Mouse (Mus musculus) forebrain, embryonic 12.5 days (tissue): ENCODE measurements at regions not wholly inside any gene's neighbourhood (a gene's known extent, or its start where the extent isn't known, plus 50 kb on each side); places are given as distances from the start of the nearest gene placed in this dataset.

Source experiments
- ATAC-seq: fragments of 200-750 bp; cut with Nextera tagmentation; 2 replicates; pipeline ENCODE4 v1.8.0; 2017; ENCODE audit warnings: moderate TSS enrichment; ENCODE audit not compliant: low FRiP score
- H3K27ac ChIP-seq: fragments of 300-500 bp; sonication (generic); 2 replicates; pipeline ENCODE4 v1.5.1; 2016; ENCODE audit warnings: mild to moderate bottlenecking
- H3K27me3 ChIP-seq: fragments of 300-500 bp; sonication (generic); 2 replicates; pipeline ENCODE4 v1.6.1; 2016; ENCODE audit warnings: mild to moderate bottlenecking
- H3K36me3 ChIP-seq: fragments of 300-500 bp; sonication (generic); replicated peaks from 2 replicates; pipeline ENCODE4 v1.6.1; 2016; ENCODE audit warnings: mild to moderate bottlenecking
- H3K4me1 ChIP-seq: fragments of 300-500 bp; sonication (generic); 2 replicates; pipeline ENCODE4 v1.6.1; 2016
- H3K4me2 ChIP-seq: fragments of 300-500 bp; sonication (generic); 2 replicates; pipeline ENCODE4 v1.6.1; 2016; ENCODE audit warnings: mild to moderate bottlenecking, moderate library complexity
- H3K4me3 ChIP-seq: fragments of 300-500 bp; sonication (generic); replicated peaks from 2 replicates; pipeline ENCODE4 v1.5.1; 2016; ENCODE audit warnings: mild to moderate bottlenecking
- H3K9ac ChIP-seq: fragments of 300-500 bp; sonication (generic); 2 replicates; pipeline ENCODE4 v1.6.1; 2016; ENCODE audit warnings: mild to moderate bottlenecking
- H3K9me3 ChIP-seq: fragments of 300-500 bp; sonication (generic); 2 replicates; pipeline ENCODE4 v1.6.1; 2016
- WGBS: fragments of 180-500 bp; shearing (Covaris S2); methylation state at CpG from one replicate; pipeline ENCODE4 v1.1.7; 2016; 5-methylcytosine and 5-hydroxymethylcytosine counted together

DNA sequence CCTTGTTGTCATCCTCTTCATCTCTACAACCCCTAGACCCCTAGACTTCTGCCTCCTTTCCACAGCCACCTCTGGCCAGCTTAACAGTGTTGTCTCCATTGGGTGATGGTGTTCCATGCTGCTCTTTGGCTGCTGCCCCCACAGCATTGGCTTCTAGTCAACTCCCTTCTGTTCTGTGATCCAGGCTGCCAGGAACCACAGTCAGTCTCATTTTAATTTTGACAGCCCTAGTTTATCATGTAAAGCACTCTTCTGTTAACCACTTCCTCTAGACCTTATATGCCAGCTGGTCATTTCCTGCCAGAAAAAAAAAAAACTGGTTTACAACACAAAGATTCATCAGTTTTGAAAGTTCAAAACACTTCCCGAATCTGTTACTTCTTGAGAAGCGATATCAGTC, 514.1 kb downstream of the Cntnap4 start:
- Histone ChIP-seq H3K9me3 (no peaks in the 10 kb centered on the region), H3K9ac (no peak overlapping the region), H3K27me3 (no peaks in the 10 kb centered on the region), H3K4me1 (no peaks in the 10 kb centered on the region), H3K27ac (no peak overlapping the region), H3K36me3 (no peaks in the 10 kb centered on the region), H3K4me3 (no peak overlapping the region), H3K4me2 (no peak overlapping the region)
- no peak for ATAC-seq
- WGBS, result 95% methylated on average over 2 of the region's 2 CpGs

DNA sequence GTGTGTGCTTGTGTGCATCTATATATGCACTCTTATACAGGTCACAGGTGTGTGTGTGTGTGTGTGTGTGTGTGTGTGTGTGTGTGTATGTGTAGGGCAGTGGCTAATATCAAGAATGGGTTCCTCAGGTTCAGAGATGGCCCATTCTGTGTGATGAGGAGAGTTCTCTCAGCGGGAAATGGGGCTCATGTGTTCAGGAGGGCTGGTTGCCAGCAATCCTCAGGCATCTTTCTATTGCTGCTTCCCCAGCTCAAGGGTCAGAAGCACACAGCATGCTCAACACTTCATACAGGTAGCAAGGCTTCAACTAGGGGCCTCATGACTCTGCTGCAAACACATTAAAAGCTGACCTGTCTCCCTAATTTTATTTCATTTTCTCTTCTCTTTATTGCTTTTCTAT, 517.7 kb downstream of the Cntnap4 start:
- Histone ChIP-seq H3K27ac (no peak overlapping the region), H3K4me3 (no peak overlapping the region), H3K9ac (no peak overlapping the region), H3K4me2 (no peak overlapping the region), H3K9me3 (no peaks in the 10 kb centered on the region), H3K27me3 (no peaks in the 10 kb centered on the region), H3K36me3 (no peaks in the 10 kb centered on the region), H3K4me1 (peaks cover 2% of the 10 kb centered on the region; the same call in 1 of the 2 replicates)
- no peak for ATAC-seq
- 84% methylated on average over 1 of the region's 1 CpGs for WGBS

DNA sequence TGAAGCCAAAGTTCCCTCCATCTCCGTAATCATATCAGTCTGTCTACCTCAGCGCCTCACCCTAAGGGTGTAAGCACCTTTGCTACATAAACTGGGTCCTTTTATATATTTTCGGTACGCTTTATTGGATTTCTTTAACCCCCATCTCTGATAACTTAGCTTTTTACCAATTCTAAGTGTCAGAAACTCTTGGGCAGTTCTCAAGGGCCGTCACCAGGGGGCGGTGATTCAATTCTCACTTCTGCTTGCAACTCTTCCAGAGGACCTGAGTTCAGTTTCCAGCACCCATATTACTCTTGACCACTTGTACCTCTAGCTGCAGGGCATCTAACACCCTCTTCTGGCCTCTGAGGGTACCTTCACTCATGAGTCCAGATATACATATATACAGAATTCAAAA, 523.7 kb upstream of the Mon1b start:
- H3K9ac ChIP-seq, result no peak overlapping the region
- H3K4me3 ChIP-seq, result no peak overlapping the region
- 70% methylated on average over 6 of the region's 6 CpGs for WGBS
- H3K27ac ChIP-seq, result no peak overlapping the region
- H3K36me3 ChIP-seq, result no peaks in the 10 kb centered on the region
- no peak overlapping the region for H3K4me2 ChIP-seq
- no peak for ATAC-seq
- no peaks in the 10 kb centered on the region for H3K27me3 ChIP-seq
- no peaks in the 10 kb centered on the region for H3K9me3 ChIP-seq
- H3K4me1 ChIP-seq, result no peaks in the 10 kb centered on the region

- Histone ChIP-seq H3K9ac (no peak overlapping the region), H3K36me3 (no peaks in the 10 kb centered on the region), H3K27ac (no peak overlapping the region), H3K4me2 (no peak overlapping the region), H3K9me3 (no peaks in the 10 kb centered on the region), H3K4me1 (no peaks in the 10 kb centered on the region), H3K27me3 (no peaks in the 10 kb centered on the region), H3K4me3 (no peak overlapping the region)
- 84% methylated on average over 3 of the region's 3 CpGs for WGBS
- no peak for ATAC-seq
Measured at GRCm38 (mm10) chr8:113114165-113114700, 521.2 kb upstream of the Mon1b start.

DNA sequence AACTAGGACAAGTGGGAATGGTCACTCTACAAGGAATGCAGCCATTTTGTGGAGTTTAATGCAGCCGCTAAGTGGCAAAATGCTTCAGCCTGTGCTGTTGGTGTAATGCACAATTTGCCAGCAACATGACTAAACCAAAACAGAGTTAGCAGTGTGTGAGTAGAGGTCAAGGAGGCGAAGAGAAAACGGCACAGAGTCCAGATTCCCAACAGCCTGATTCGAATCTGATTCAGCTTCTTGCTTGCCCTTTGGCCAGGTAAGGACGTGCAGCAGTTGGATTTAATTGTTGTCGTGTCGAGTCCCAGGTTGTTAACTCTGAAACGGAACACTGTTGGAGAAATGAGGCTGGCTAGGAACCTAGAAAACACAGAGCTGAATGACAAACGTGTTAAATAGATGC, 518.1 kb upstream of the Mon1b start:
- ATAC-seq, result no peak
- no peaks in the 10 kb centered on the region for H3K36me3 ChIP-seq
- WGBS, result 89% methylated on average over 9 of the region's 9 CpGs
- no peak overlapping the region for H3K4me3 ChIP-seq
- H3K9ac ChIP-seq, result no peak overlapping the region
- H3K9me3 ChIP-seq, result no peaks in the 10 kb centered on the region
- H3K4me2 ChIP-seq, result no peak overlapping the region
- H3K27ac ChIP-seq, result no peak overlapping the region
- H3K4me1 ChIP-seq, result no peaks in the 10 kb centered on the region
- H3K27me3 ChIP-seq, result no peaks in the 10 kb centered on the region

- H3K4me2 ChIP-seq, result no peak overlapping the region
- no peak overlapping the region for H3K4me3 ChIP-seq
- no peaks in the 10 kb centered on the region for H3K36me3 ChIP-seq
- no peak overlapping the region for H3K27ac ChIP-seq
- no peaks in the 10 kb centered on the region for H3K9me3 ChIP-seq
- 80% methylated on average over 6 of the region's 6 CpGs for WGBS
- no peak for ATAC-seq
- no peaks in the 10 kb centered on the region for H3K4me1 ChIP-seq
- H3K27me3 ChIP-seq, result no peaks in the 10 kb centered on the region
- no peak overlapping the region for H3K9ac ChIP-seq
Measured at GRCm38 (mm10) chr8:113125586-113125985, 509.8 kb upstream of the Mon1b start.

GRCm38 (mm10) chr8:113137361-113137760, 498.0 kb upstream of the Mon1b start:
- H3K4me1 ChIP-seq, result no peaks in the 10 kb centered on the region
- no peaks in the 10 kb centered on the region for H3K27me3 ChIP-seq
- no peak overlapping the region for H3K4me3 ChIP-seq
- no peak overlapping the region for H3K9ac ChIP-seq
- no peak for ATAC-seq
- H3K27ac ChIP-seq, result no peak overlapping the region
- no peaks in the 10 kb centered on the region for H3K36me3 ChIP-seq
- H3K9me3 ChIP-seq, result no peaks in the 10 kb centered on the region
- no peak overlapping the region for H3K4me2 ChIP-seq

DNA sequence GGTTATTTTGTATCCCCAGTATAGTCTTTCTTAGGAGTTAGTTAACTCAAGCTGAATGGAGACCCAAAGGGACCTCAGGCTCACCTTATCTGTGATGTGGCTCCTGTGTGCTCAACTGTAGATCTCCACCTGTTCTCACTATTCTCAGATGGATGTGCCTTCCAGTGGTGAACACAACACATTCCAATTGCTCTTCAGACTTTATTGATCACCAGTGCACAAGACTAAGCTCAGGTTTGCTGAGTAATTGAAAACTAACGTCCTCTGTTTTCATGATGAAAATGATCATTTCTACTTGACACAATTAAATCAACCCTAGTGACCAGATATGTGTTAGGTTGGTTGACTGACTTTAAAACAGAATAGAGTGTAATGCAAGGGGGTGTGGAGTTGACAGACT, 495.4 kb upstream of the Mon1b start:
- ATAC-seq, result no peak
- no peak overlapping the region for H3K4me3 ChIP-seq
- WGBS, result 86% methylated on average over 1 of the region's 1 CpGs
- no peak overlapping the region for H3K9ac ChIP-seq
- no peaks in the 10 kb centered on the region for H3K27me3 ChIP-seq
- no peaks in the 10 kb centered on the region for H3K36me3 ChIP-seq
- H3K9me3 ChIP-seq, result no peaks in the 10 kb centered on the region
- no peak overlapping the region for H3K4me2 ChIP-seq
- no peak overlapping the region for H3K27ac ChIP-seq
- no peaks in the 10 kb centered on the region for H3K4me1 ChIP-seq

DNA sequence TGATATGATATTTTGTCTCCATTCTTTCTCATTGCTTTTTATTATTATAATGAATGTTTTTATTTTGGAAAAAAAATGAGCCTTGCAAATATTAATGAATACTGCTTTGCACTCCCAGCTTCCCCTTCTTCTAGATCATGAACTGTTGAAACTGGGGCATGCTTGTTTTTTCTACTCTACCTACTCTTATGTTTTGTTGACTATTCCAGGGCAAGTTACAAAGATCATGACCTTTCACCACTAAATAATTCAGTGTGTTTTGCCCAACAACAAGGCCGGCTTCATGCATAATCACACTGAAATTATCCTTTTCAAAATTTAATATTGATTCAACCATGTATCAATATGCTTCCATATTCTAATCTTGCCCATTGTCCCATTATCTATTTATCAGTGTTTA, 494.3 kb upstream of the Mon1b start:
- no peaks in the 10 kb centered on the region for H3K27me3 ChIP-seq
- no peak overlapping the region for H3K27ac ChIP-seq
- H3K4me2 ChIP-seq, result no peak overlapping the region
- ATAC-seq, result no peak
- no peak overlapping the region for H3K4me3 ChIP-seq
- no peaks in the 10 kb centered on the region for H3K4me1 ChIP-seq
- H3K36me3 ChIP-seq, result no peaks in the 10 kb centered on the region
- no peak overlapping the region for H3K9ac ChIP-seq
- no peaks in the 10 kb centered on the region for H3K9me3 ChIP-seq
- WGBS, result 84% methylated on average over 1 of the region's 1 CpGs

DNA sequence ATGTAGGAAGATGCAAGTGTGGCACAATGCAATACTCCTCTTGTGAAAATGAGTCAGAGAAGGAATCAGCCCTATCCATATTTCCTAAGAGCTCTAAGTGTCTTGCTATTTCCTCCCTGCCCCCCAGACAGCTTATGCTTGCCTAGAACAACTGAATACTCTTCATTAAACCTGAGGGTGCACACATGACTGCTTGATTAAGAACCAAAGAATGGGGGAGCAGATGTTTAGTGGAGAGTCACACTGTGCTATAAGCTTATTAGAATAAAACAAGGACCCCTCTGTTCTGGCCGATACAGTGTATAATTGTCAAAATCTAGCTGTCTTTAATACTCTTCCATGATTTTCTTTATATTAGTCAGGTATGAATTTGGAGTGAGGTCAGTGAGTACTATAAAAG, 458.8 kb upstream of the Mon1b start:
- H3K36me3 ChIP-seq, result no peaks in the 10 kb centered on the region
- H3K27me3 ChIP-seq, result no peaks in the 10 kb centered on the region
- no peak overlapping the region for H3K4me3 ChIP-seq
- peaks cover 10% of the 10 kb centered on the region for H3K4me1 ChIP-seq
- 20% methylated on average over 1 of the region's 1 CpGs for WGBS
- H3K4me2 ChIP-seq, result no peak overlapping the region
- no peaks in the 10 kb centered on the region for H3K9me3 ChIP-seq
- H3K9ac ChIP-seq, result no peak overlapping the region
- peak; percentile 81 for ATAC-seq
- H3K27ac ChIP-seq, result peak overlapping the region; percentile 51; the same call in 1 of the 2 replicates

GRCm38 (mm10) chr8:113183186-113183585, 452.2 kb upstream of the Mon1b start:
- 23% methylated on average over 2 of the region's 2 CpGs for WGBS
- Histone ChIP-seq H3K9me3 (no peaks in the 10 kb centered on the region), H3K9ac (no peak overlapping the region), H3K4me3 (no peak overlapping the region), H3K36me3 (no peaks in the 10 kb centered on the region), H3K27me3 (no peaks in the 10 kb centered on the region), H3K4me1 (no peaks in the 10 kb centered on the region), H3K27ac (no peak overlapping the region), H3K4me2 (no peak overlapping the region)
- no peak for ATAC-seq

- no peaks in the 10 kb centered on the region for H3K9me3 ChIP-seq
Measured at GRCm38 (mm10) chr8:113190537-113190936, 444.9 kb upstream of the Mon1b start.

GRCm38 (mm10) chr8:113191537-113191936, 443.9 kb upstream of the Mon1b start:
- H3K4me2 ChIP-seq, result no peak overlapping the region
- no peak overlapping the region for H3K4me3 ChIP-seq
- H3K4me1 ChIP-seq, result no peaks in the 10 kb centered on the region
- no peak for ATAC-seq
- 82% methylated on average over 3 of the region's 3 CpGs for WGBS
- no peaks in the 10 kb centered on the region for H3K9me3 ChIP-seq
- no peak overlapping the region for H3K9ac ChIP-seq
- no peaks in the 10 kb centered on the region for H3K36me3 ChIP-seq
- H3K27ac ChIP-seq, result no peak overlapping the region
- no peaks in the 10 kb centered on the region for H3K27me3 ChIP-seq

More at GRCm38 (mm10) chr8:113190537-113190936, 444.9 kb upstream of the Mon1b start:
- Histone ChIP-seq H3K4me2 (no peak overlapping the region), H3K27ac (no peak overlapping the region), H3K4me1 (no peaks in the 10 kb centered on the region), H3K9ac (no peak overlapping the region), H3K4me3 (no peak overlapping the region), H3K36me3 (no peaks in the 10 kb centered on the region), H3K27me3 (no peaks in the 10 kb centered on the region)
- 93% methylated on average over 1 of the region's 1 CpGs for WGBS
- no peak for ATAC-seq
